Comparison of ENCODE assay signal across 12 mouse cellular contexts in the genomic region with DNA sequence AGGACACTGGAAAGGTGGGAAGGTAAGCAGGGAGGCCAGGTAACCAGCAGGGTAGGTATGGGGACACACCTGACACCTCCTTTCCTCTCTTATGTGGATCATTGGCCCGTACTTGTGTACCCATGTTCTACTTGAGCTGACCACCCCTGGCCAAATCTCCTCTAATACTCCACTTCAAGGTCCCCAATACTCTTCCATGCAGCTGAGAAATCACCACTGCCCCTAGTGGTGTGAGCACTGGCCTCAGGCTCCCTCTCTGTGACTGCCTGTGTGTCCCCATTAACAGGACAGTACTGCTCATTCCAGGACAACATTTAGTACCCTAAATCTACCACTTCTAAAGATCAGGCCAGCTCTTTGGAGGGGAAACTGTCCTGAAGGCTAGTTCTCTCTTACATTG. TPM values are rescaled to one million over a fixed set of nuclear protein-coding genes. Genes with fewer than 3 reads are reported as not detected.
DNase-seq lines count a peak whose midpoint lies in the region; ATAC-seq and TF ChIP-seq lines count a peak whose summit lies in the region.
"Had no signal": no experiment of that assay in that cellular context is flagged by ENCODE, and none has a peak within 500 bp of the region (broad histone marks: within the 10 kb centered on the region; RNA-seq: fewer than 3 reads in every experiment).

No protein-coding gene starts in this region.

- peak in 1 of 2 experiments; percentile 32 for DNase-seq in cerebellum, adult 2 months
- no peak for DNase-seq in cerebellum, postnatal 14 days
- DNase-seq in hindbrain, embryonic 10.5 days (ENCODE audit: low spot score): no peak
- DNase-seq in right cerebral cortex, postnatal 10 days (ENCODE audit: low spot score in 2 of 2): peak; percentile 28 to 43
- no peak for DNase-seq in right cerebral cortex, postnatal 25 days
- no peak for DNase-seq in thymus, postnatal 36 days
- DNase-seq in thymus, postnatal 4 days: no peak
- DNase-seq: gastrocnemius, postnatal 14 days; heart, postnatal 10 days; right cerebral cortex, postnatal 4 days had no signal

- WGBS in cerebellum, adult 2 months: 87% methylated on average over 1 of the region's 1 CpGs
- 88% methylated on average over 1 of the region's 1 CpGs for WGBS in hindbrain, embryonic 13.5 days
- 84% methylated on average over 1 of the region's 1 CpGs for WGBS in hindbrain, embryonic 10.5 days

- H3K4me2 ChIP-seq in hindbrain, embryonic 13.5 days: peak overlapping the region; percentile 98
- H3K4me2 ChIP-seq: lung, embryonic 15.5 days had no signal

- peaks cover 11% of the 10 kb centered on the region for H3K36me3 ChIP-seq in hindbrain, embryonic 13.5 days
- peaks cover 15% of the 10 kb centered on the region for H3K36me3 ChIP-seq in hindbrain, embryonic 10.5 days
- H3K36me3 ChIP-seq: lung, embryonic 15.5 days had no signal

- peak; percentile 51; the same call in 1 of the 2 replicates for TF ChIP-seq CTCF in cerebellum, adult 2 months (IDR thresholded peaks at IDR 0.05; ENCODE audit: borderline replicate concordance, insufficient read depth, low read depth, low read length)

- no peak overlapping the region for H3K4me3 ChIP-seq in cerebellum, adult 2 months (replicated peaks; ENCODE audit: insufficient read depth, low read depth, low read length)
- no peak overlapping the region; the same call in 1 of the 2 replicates for H3K4me3 ChIP-seq in hindbrain, embryonic 13.5 days
- H3K4me3 ChIP-seq in hindbrain, embryonic 10.5 days: no peak overlapping the region
- H3K4me3 ChIP-seq: lung, embryonic 15.5 days had no signal

- peak overlapping the region; percentile 100; the same call in 1 of the 2 replicates for H3K9ac ChIP-seq in hindbrain, embryonic 13.5 days
- H3K9ac ChIP-seq: lung, embryonic 15.5 days had no signal

- no peak overlapping the region for H3K27ac ChIP-seq in cerebellum, adult 2 months (ENCODE audit: insufficient read depth, low read length)
- peak overlapping the region; percentile 99 for H3K27ac ChIP-seq in hindbrain, embryonic 13.5 days
- H3K27ac ChIP-seq in hindbrain, embryonic 10.5 days: no peak overlapping the region
- H3K27ac ChIP-seq: lung, embryonic 15.5 days had no signal

- H3K27me3 ChIP-seq in cerebellum, adult 2 months (ENCODE audit: control insufficient read depth, insufficient read depth, low read length): no peaks in the 10 kb centered on the region
- H3K27me3 ChIP-seq in hindbrain, embryonic 13.5 days: peaks cover 5% of the 10 kb centered on the region; the same call in 1 of the 2 replicates
- H3K27me3 ChIP-seq in hindbrain, embryonic 10.5 days (ENCODE audit: insufficient read depth, poor library complexity, severe bottlenecking): peaks cover 55% of the 10 kb centered on the region

- H3K4me1 ChIP-seq in cerebellum, adult 2 months (ENCODE audit: control insufficient read depth, insufficient read depth, low read length): peaks cover 29% of the 10 kb centered on the region
- peaks cover 77% of the 10 kb centered on the region for H3K4me1 ChIP-seq in hindbrain, embryonic 13.5 days (replicated peaks)
- H3K4me1 ChIP-seq in hindbrain, embryonic 10.5 days (replicated peaks): peaks cover 52% of the 10 kb centered on the region

- ATAC-seq in hindbrain, embryonic 13.5 days (ENCODE audit: low FRiP score): no peak

- no peak for TF ChIP-seq POLR2A in cerebellum, adult 2 months (IDR thresholded peaks at IDR 0.05; ENCODE audit: borderline replicate concordance, insufficient read depth, low read length)

- no peaks in the 10 kb centered on the region for H3K9me3 ChIP-seq in hindbrain, embryonic 13.5 days
- no peaks in the 10 kb centered on the region for H3K9me3 ChIP-seq in hindbrain, embryonic 10.5 days
- H3K9me3 ChIP-seq: lung, embryonic 15.5 days had no signal

RNA-seq across cellular contexts. Expression of a gene that starts 1.5 kb away (rescaled TPM):
- 173 and 182 TPM in 2 replicates for polyA plus RNA-seq in cerebellum, adult 2 months (2012; rRNA removed)
- 22.5 and 24.5 TPM in 2 replicates for polyA plus RNA-seq in hindbrain, embryonic 13.5 days (2015; fragmentation: Nextera tagmentation; extraction: Ambion mirVana)
- polyA plus RNA-seq in hindbrain, embryonic 10.5 days (2016; fragmentation: Nextera tagmentation; extraction: Ambion mirVana): 8.7 and 14.1 TPM in 2 replicates

RNA-seq across cellular contexts. Expression of a gene that starts 29.7 kb away (rescaled TPM):
- 151 and 161 TPM in 2 replicates for polyA plus RNA-seq in cerebellum, adult 2 months (2012; rRNA removed)
- 70.1 and 72.9 TPM in 2 replicates for polyA plus RNA-seq in hindbrain, embryonic 13.5 days (2015; fragmentation: Nextera tagmentation; extraction: Ambion mirVana)
- 60.3 and 69.0 TPM in 2 replicates for polyA plus RNA-seq in hindbrain, embryonic 10.5 days (2016; fragmentation: Nextera tagmentation; extraction: Ambion mirVana)

Comparison
In these comparisons a context has a peak if more than half of its experiments do, and no peak if none do; other contexts are left out.
1. DNase-seq: peak in right cerebral cortex, postnatal 10 days (2 of 2); none in cerebellum, postnatal 14 days (0 of 2), hindbrain, embryonic 10.5 days (single experiment), right cerebral cortex, postnatal 25 days (single experiment), thymus, postnatal 36 days (0 of 2) and thymus, postnatal 4 days (single experiment).